Mouse (Mus musculus) gastrocnemius, adult 2 months (tissue): ENCODE measurements around the gene Exoc4. TPM values are rescaled to one million over a fixed set of nuclear protein-coding genes. Genes with fewer than 3 reads are reported as not detected.
A peak's percentile ranks its signal among the peaks of the same experiment; 100 is the strongest.

Experiments
- DNase-seq: peaks from one replicate; pipeline ENCODE4 v3.0.0; 2022
- H3K27ac ChIP-seq: fragments of 200-600 bp; 2 replicates; pipeline ENCODE4 v1.8.1; 2022; ENCODE audit warnings: mild to moderate bottlenecking
- H3K4me3 ChIP-seq: fragments of 200-600 bp; 2 replicates; pipeline ENCODE4 v1.8.1; 2022; ENCODE audit warnings: mild to moderate bottlenecking, moderate library complexity
- CTCF ChIP-seq: fragments of 200-600 bp; IDR thresholded peaks from 2 replicates; pipeline ENCODE4 v1.8.1; 2022; ENCODE audit warnings: antibody characterized with exemption, mild to moderate bottlenecking, moderate library complexity
- intact Hi-C: fragments of 180-260 bp; cut with DNase I; formaldehyde crosslinking; loops from one replicate; pipeline ENCODE4 v1.15.1; 2025
- total RNA-seq, 2 experiments: library from RNA; stranded (reverse); gene quantifications; 2 replicates each; pipeline ENCODE4 v1.2.3; 2021

Exoc4 gene
- total RNA-seq, 2 experiments from 2014 or later: 43.6 to 51.4 TPM

GRCm38 (mm10) chr6:33625931-33626330, 377.0 kb downstream of the Exoc4 start:
- TF ChIP-seq CTCF: no peak
- H3K27ac ChIP-seq: no peak overlapping the region
- no peak overlapping the region for H3K4me3 ChIP-seq
- intact Hi-C loops: no loop called here
- DNase-seq: no peak

- H3K4me3 ChIP-seq: no peak overlapping the region
- DNase-seq: no peak
- intact Hi-C loops: no loop called here
- no peak for TF ChIP-seq CTCF
- no peak overlapping the region for H3K27ac ChIP-seq
Measured at GRCm38 (mm10) chr6:33631133-33631532, 382.2 kb downstream of the Exoc4 start.

- Histone ChIP-seq H3K4me3 (no peak overlapping the region), H3K27ac (no peak overlapping the region)
- intact Hi-C loops: no loop called here
- TF ChIP-seq CTCF: no peak
- DNase-seq: no peak
Measured at GRCm38 (mm10) chr6:33637192-33637591, 388.3 kb downstream of the Exoc4 start.

- no peak overlapping the region for H3K27ac ChIP-seq
- peak; percentile 53 for TF ChIP-seq CTCF
- intact Hi-C loops: no loop called here
- no peak overlapping the region for H3K4me3 ChIP-seq
- DNase-seq: no peak
Measured at GRCm38 (mm10) chr6:33681778-33682640, 433.1 kb downstream of the Exoc4 start.

- Histone ChIP-seq H3K27ac (no peak overlapping the region), H3K4me3 (no peak overlapping the region)
- no peak for DNase-seq
- intact Hi-C loops: no loop called here
- no peak for TF ChIP-seq CTCF
Measured at GRCm38 (mm10) chr6:33683533-33683932, 434.6 kb downstream of the Exoc4 start.

GRCm38 (mm10) chr6:33685321-33685720, 436.4 kb downstream of the Exoc4 start:
- no peak overlapping the region for H3K4me3 ChIP-seq
- no peak for DNase-seq
- TF ChIP-seq CTCF: no peak
- H3K27ac ChIP-seq: no peak overlapping the region
- intact Hi-C loops: no loop called here

- no peak overlapping the region for H3K27ac ChIP-seq
- H3K4me3 ChIP-seq: no peak overlapping the region
- intact Hi-C loops: no loop called here
- TF ChIP-seq CTCF: no peak
- no peak for DNase-seq
Measured at GRCm38 (mm10) chr6:33690601-33691000, 441.7 kb downstream of the Exoc4 start.

- intact Hi-C loops: no loop called here
- Histone ChIP-seq H3K27ac (no peak overlapping the region), H3K4me3 (no peak overlapping the region)
- DNase-seq: no peak
- TF ChIP-seq CTCF: no peak
Measured at GRCm38 (mm10) chr6:33696976-33697375, 448.1 kb downstream of the Exoc4 start.

GRCm38 (mm10) chr6:33708907-33709306, 460.0 kb downstream of the Exoc4 start:
- no peak overlapping the region for H3K27ac ChIP-seq
- intact Hi-C loops: no loop called here
- H3K4me3 ChIP-seq: no peak overlapping the region
- no peak for DNase-seq
- no peak for TF ChIP-seq CTCF

GRCm38 (mm10) chr6:33709340-33709739, 460.5 kb downstream of the Exoc4 start:
- no peak overlapping the region for H3K27ac ChIP-seq
- no peak for TF ChIP-seq CTCF
- no peak overlapping the region for H3K4me3 ChIP-seq
- intact Hi-C loops: no loop called here
- DNase-seq: no peak

- intact Hi-C loops: no loop called here
- no peak overlapping the region for H3K27ac ChIP-seq
- no peak overlapping the region for H3K4me3 ChIP-seq
- no peak for DNase-seq
- no peak for TF ChIP-seq CTCF
Measured at GRCm38 (mm10) chr6:33711742-33712141, 462.9 kb downstream of the Exoc4 start.

GRCm38 (mm10) chr6:33712540-33713118, 463.7 kb downstream of the Exoc4 start:
- no peak for DNase-seq
- no peak for TF ChIP-seq CTCF
- no peak overlapping the region for H3K4me3 ChIP-seq

GRCm38 (mm10) chr6:33716254-33716965, 467.5 kb downstream of the Exoc4 start:
- Histone ChIP-seq H3K27ac (no peak overlapping the region), H3K4me3 (no peak overlapping the region)
- TF ChIP-seq CTCF: no peak
- intact Hi-C loops: no loop called here
- no peak for DNase-seq

More at GRCm38 (mm10) chr6:33712540-33713118, 463.7 kb downstream of the Exoc4 start:
- intact Hi-C loops: no loop called here
- H3K27ac ChIP-seq: no peak overlapping the region
